In the genomic region with DNA sequence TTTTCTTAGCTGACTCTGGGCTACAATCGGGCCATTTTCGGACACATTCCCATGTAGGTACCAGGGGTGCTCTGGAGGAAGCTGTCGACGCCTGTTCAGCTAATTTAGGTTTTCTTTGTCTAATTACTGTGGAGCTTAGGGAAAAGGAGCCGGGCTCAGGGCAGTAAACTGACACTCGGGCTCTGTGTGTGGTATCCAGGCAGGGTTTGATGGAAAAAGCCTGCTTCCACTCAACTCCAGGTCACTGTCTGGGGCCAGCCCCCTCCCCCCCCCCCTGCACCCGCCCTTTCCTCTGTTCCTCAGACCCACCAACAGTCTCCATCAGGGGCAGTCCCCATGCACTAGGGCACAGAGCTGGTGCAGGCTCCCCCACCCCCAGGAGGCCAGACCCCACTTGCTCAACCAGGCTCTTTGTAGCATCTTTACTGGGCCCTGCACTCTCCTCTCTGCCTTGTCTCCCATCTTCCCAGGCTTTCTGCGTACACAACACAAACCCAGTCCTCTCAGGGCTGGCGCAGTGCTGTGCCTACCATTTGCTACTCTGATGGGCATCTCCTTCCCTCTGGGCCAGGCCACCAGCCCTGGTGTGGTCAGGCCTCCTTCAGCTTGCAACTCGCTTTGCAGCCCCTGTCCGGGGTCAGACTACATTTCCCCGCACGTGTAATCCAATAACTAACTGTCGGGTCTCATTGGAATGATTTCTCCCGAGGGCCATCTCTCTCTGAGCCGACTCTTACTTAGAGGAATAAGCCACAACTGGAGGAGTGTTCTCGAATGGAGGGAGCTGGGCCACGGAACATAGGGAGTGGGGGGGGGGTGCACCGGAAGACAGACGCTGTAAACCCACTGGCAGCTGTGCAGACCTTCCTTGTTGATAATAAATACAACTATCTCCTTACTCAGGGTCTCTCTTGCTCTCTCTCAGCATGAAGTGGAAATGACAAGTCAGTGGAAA, we compare ENCODE assay signal across 10 mouse cellular contexts. TPM values are rescaled to one million over a fixed set of nuclear protein-coding genes. Genes with fewer than 3 reads are reported as not detected.
A peak's percentile ranks its signal among the peaks of the same experiment; 100 is the strongest.
DNase-seq lines count a peak whose midpoint lies in the region; ATAC-seq lines count a peak whose summit lies in the region.
"Had no signal": no experiment of that assay in that cellular context is flagged by ENCODE, and none has a peak within 500 bp of the region (broad histone marks: within the 10 kb centered on the region; RNA-seq: fewer than 3 reads in every experiment).

No protein-coding gene starts in this region.

- H3K27me3 ChIP-seq in heart, embryonic 12.5 days (replicated peaks) = peaks cover 97% of the 10 kb centered on the region
- H3K27me3 ChIP-seq in intestine, embryonic 14.5 days (replicated peaks; ENCODE audit: control insufficient read depth, insufficient read depth, low read length) = peaks cover 94% of the 10 kb centered on the region
- peaks cover 100% of the 10 kb centered on the region for H3K27me3 ChIP-seq in neural tube, embryonic 11.5 days (ENCODE audit: control insufficient read depth, insufficient read depth, low read length)
- H3K27me3 ChIP-seq in kidney, embryonic 16.5 days (ENCODE audit: insufficient read depth, low read length) = peaks cover 99% of the 10 kb centered on the region

- peak overlapping the region; percentile 96; the same call in 1 of the 2 replicates for H3K4me2 ChIP-seq in heart, embryonic 12.5 days
- peak overlapping the region; percentile 67 for H3K4me2 ChIP-seq in intestine, embryonic 14.5 days (ENCODE audit: low read length)
- no peak overlapping the region for H3K4me2 ChIP-seq in neural tube, embryonic 11.5 days (ENCODE audit: low read depth)
- no peak overlapping the region for H3K4me2 ChIP-seq in kidney, embryonic 16.5 days (replicated peaks; ENCODE audit: low read depth, low read length)

- DNase-seq in heart, postnatal 36 days = no peak
- DNase-seq in embryo, embryonic 10 days (ENCODE audit: low spot score) = peak; percentile 64
- peak; percentile 73 for DNase-seq in intestine, embryonic 14.5 days (ENCODE audit: low spot score)
- DNase-seq in neural tube, embryonic 11.5 days (ENCODE audit: low spot score) = peak; percentile 21
- DNase-seq in ovary, adult 18-20 months (ENCODE audit: low spot score) = no peak
- DNase-seq: adrenal gland, postnatal 36 days; heart, postnatal 10 days had no signal

- H3K9ac ChIP-seq in heart, embryonic 12.5 days = no peak overlapping the region
- peak overlapping the region; percentile 93 for H3K9ac ChIP-seq in intestine, embryonic 14.5 days (ENCODE audit: low read length)
- no peak overlapping the region for H3K9ac ChIP-seq in neural tube, embryonic 11.5 days (ENCODE audit: low read length)
- no peak overlapping the region for H3K9ac ChIP-seq in kidney, embryonic 16.5 days (replicated peaks; ENCODE audit: low read length)

- H3K9me3 ChIP-seq in heart, embryonic 12.5 days (replicated peaks) = no peaks in the 10 kb centered on the region
- no peaks in the 10 kb centered on the region for H3K9me3 ChIP-seq in intestine, embryonic 14.5 days (ENCODE audit: control insufficient read depth, low read length)
- no peaks in the 10 kb centered on the region for H3K9me3 ChIP-seq in neural tube, embryonic 11.5 days (ENCODE audit: control insufficient read depth, low read length)
- no peaks in the 10 kb centered on the region; the same call in 1 of the 2 replicates for H3K9me3 ChIP-seq in kidney, embryonic 16.5 days (ENCODE audit: low read length)

- H3K36me3 ChIP-seq in heart, embryonic 12.5 days = no peaks in the 10 kb centered on the region
- H3K36me3 ChIP-seq in intestine, embryonic 14.5 days (ENCODE audit: control insufficient read depth, insufficient read depth, low read length) = no peaks in the 10 kb centered on the region
- H3K36me3 ChIP-seq in neural tube, embryonic 11.5 days (ENCODE audit: control insufficient read depth, insufficient read depth, low read length) = no peaks in the 10 kb centered on the region
- no peaks in the 10 kb centered on the region for H3K36me3 ChIP-seq in kidney, embryonic 16.5 days (ENCODE audit: insufficient read depth, low read length)

- WGBS in heart, embryonic 12.5 days = 1% methylated on average over 20 of the region's 20 CpGs
- 3% methylated on average over 20 of the region's 20 CpGs for WGBS in intestine, embryonic 14.5 days
- under 1% methylated on average over 20 of the region's 20 CpGs for WGBS in neural tube, embryonic 11.5 days
- 1% methylated on average over 19 of the region's 20 CpGs for WGBS in kidney, embryonic 16.5 days

- H3K4me3 ChIP-seq in heart, embryonic 12.5 days = no peak overlapping the region
- peak overlapping the region; percentile 66 for H3K4me3 ChIP-seq in intestine, embryonic 14.5 days (ENCODE audit: low read depth, low read length)
- no peak overlapping the region for H3K4me3 ChIP-seq in neural tube, embryonic 11.5 days (ENCODE audit: low read depth, low read length)
- no peak overlapping the region for H3K4me3 ChIP-seq in kidney, embryonic 16.5 days (ENCODE audit: low read length)

- H3K4me1 ChIP-seq in heart, embryonic 12.5 days (replicated peaks) = peaks cover 37% of the 10 kb centered on the region
- peaks cover 8% of the 10 kb centered on the region for H3K4me1 ChIP-seq in intestine, embryonic 14.5 days (replicated peaks; ENCODE audit: control insufficient read depth, insufficient read depth, low read length)
- H3K4me1 ChIP-seq in neural tube, embryonic 11.5 days (ENCODE audit: control insufficient read depth, insufficient read depth, low read length) = peaks cover 16% of the 10 kb centered on the region
- peaks cover 27% of the 10 kb centered on the region for H3K4me1 ChIP-seq in kidney, embryonic 16.5 days (ENCODE audit: insufficient read depth, low read length)

- no peak for ATAC-seq in heart, embryonic 12.5 days (ENCODE audit: insufficient number of reproducible peaks, low FRiP score)
- 0 out of 2 replicates have a peak, but pooled peaks have one; percentile 7 for ATAC-seq in intestine, embryonic 14.5 days (replicated peaks; ENCODE audit: low FRiP score, low TSS enrichment, low read depth)
- ATAC-seq in neural tube, embryonic 11.5 days (ENCODE audit: insufficient read depth, low FRiP score, low TSS enrichment) = no peak
- ATAC-seq in activated CD4-positive, CD25-positive, alpha-beta regulatory T cell, adult 4 months = no peak
- ATAC-seq in kidney, embryonic 16.5 days (ENCODE audit: low FRiP score, low TSS enrichment) = no peak

- H3K27ac ChIP-seq in heart, embryonic 12.5 days (ENCODE audit: poor library complexity, severe bottlenecking) = no peak overlapping the region
- H3K27ac ChIP-seq in intestine, embryonic 14.5 days (ENCODE audit: low read depth) = peak overlapping the region; percentile 94
- H3K27ac ChIP-seq in neural tube, embryonic 11.5 days (ENCODE audit: low read depth, low read length) = no peak overlapping the region
- no peak overlapping the region for H3K27ac ChIP-seq in kidney, embryonic 16.5 days (ENCODE audit: low read length)

- intact Hi-C loops in heart, postnatal 36 days (cut with DNase I) = no loop called here

RNA-seq across cellular contexts. Expression of gene Foxf2, which starts 1.4 kb away (rescaled TPM):
- polyA plus RNA-seq in heart, embryonic 12.5 days (2016; fragmentation: Nextera tagmentation; extraction: Ambion mirVana) = 0.18 TPM in 1 of 2 replicates, not detected in the other
- under 1 TPM in 1 of 2 experiments, not detected in 1; 0.19 TPM for total RNA-seq in heart, postnatal 36 days (2021)
- polyA plus RNA-seq in intestine, embryonic 14.5 days (2014; fragmentation: Nextera tagmentation; extraction: Ambion mirVana) = 27.8 and 28.3 TPM in 2 replicates
- polyA plus RNA-seq in neural tube, embryonic 11.5 days (2014; fragmentation: Nextera tagmentation; extraction: Ambion mirVana) = 5.2 and 5.5 TPM in 2 replicates
- polyA plus RNA-seq in activated CD4-positive, CD25-positive, alpha-beta regulatory T cell, adult 4 months (2017; shearing (Covaris generic)) = not detected
- polyA plus RNA-seq in kidney, embryonic 16.5 days (2015; fragmentation: Nextera tagmentation; extraction: Ambion mirVana) = 0.61 TPM in 1 of 2 replicates, not detected in the other
- total RNA-seq: adrenal gland, postnatal 36 days had no signal

Comparison
In these comparisons a context has a peak if more than half of its experiments do, and no peak if none do; other contexts are left out.
1. H3K4me2 ChIP-seq: peak in heart, embryonic 12.5 days (single experiment) and intestine, embryonic 14.5 days (single experiment); none in neural tube, embryonic 11.5 days (single experiment) and kidney, embryonic 16.5 days (single experiment).
2. DNase-seq: peak in embryo, embryonic 10 days (single experiment), intestine, embryonic 14.5 days (single experiment) and neural tube, embryonic 11.5 days (single experiment); none in heart, postnatal 36 days (0 of 2) and ovary, adult 18-20 months (single experiment).